Mouse (Mus musculus) limb, embryonic 11.5 days (tissue): Measurements from ENCODE around the gene Higd1c. TPM values are rescaled to one million over a fixed set of nuclear protein-coding genes. Genes with fewer than 3 reads are reported as not detected.
A peak's percentile ranks its signal among the peaks of the same experiment; 100 is the strongest.

Experiments
- ATAC-seq: fragments of 200-750 bp; cut with Nextera tagmentation; 2 replicates; pipeline ENCODE4 v1.8.0; 2017; ENCODE audit warnings: low read depth; ENCODE audit not compliant: insufficient number of reproducible peaks, low FRiP score, low TSS enrichment
- DNase-seq: peaks from one replicate; pipeline ENCODE4 v3.0.0-alpha.2; 2015; ENCODE audit warnings: low spot score
- H3K27ac ChIP-seq: fragments of 300-500 bp; sonication (generic); replicated peaks from 2 replicates; pipeline ENCODE4 v1.5.1; 2014; ENCODE audit warnings: low read depth, mild to moderate bottlenecking, low read length
- H3K27me3 ChIP-seq: fragments of 300-500 bp; sonication (generic); 2 replicates; pipeline ENCODE4 v1.6.1; 2014; ENCODE audit warnings: mild to moderate bottlenecking, low read length, mixed read lengths; ENCODE audit not compliant: control insufficient read depth, insufficient read depth
- H3K36me3 ChIP-seq: fragments of 300-500 bp; sonication (generic); 2 replicates; pipeline ENCODE4 v1.6.1; 2014; ENCODE audit warnings: mild to moderate bottlenecking, low read length, moderate library complexity, mixed read lengths; ENCODE audit not compliant: control insufficient read depth, insufficient read depth
- H3K4me1 ChIP-seq: fragments of 300-500 bp; sonication (generic); 2 replicates; pipeline ENCODE4 v1.6.1; 2014; ENCODE audit warnings: low read length, mixed read lengths; ENCODE audit not compliant: control insufficient read depth, insufficient read depth
- H3K4me2 ChIP-seq: fragments of 300-500 bp; sonication (generic); 2 replicates; pipeline ENCODE4 v1.6.1; 2014; ENCODE audit warnings: low read depth, mild to moderate bottlenecking, moderate library complexity; ENCODE audit not compliant: severe bottlenecking
- H3K4me3 ChIP-seq: fragments of 300-500 bp; sonication (generic); 2 replicates; pipeline ENCODE4 v1.5.1; 2014; ENCODE audit warnings: low read depth, low read length
- H3K9ac ChIP-seq: fragments of 300-500 bp; sonication (generic); 2 replicates; pipeline ENCODE4 v1.6.1; 2014; ENCODE audit warnings: mild to moderate bottlenecking, low read length
- H3K9me3 ChIP-seq: fragments of 300-500 bp; sonication (generic); 2 replicates; pipeline ENCODE4 v1.6.1; 2016; ENCODE audit warnings: low read length; ENCODE audit not compliant: control insufficient read depth
- WGBS: fragments of 180-500 bp; shearing (Covaris S2); extraction: QIAGEN DNeasy Blood & Tissue Kit; methylation state at CpG from one replicate; pipeline ENCODE4 v1.1.7; 2014; 5-methylcytosine and 5-hydroxymethylcytosine counted together
- polyA plus RNA-seq: library from polyadenylated mRNA; unstranded; fragments of >200 nt; fragmentation: Nextera tagmentation; extraction: Ambion mirVana; gene quantifications from 2 replicates; pipeline ENCODE4 v1.2.1, GENCODE M21; 2014

The Higd1c gene
- polyA plus RNA-seq, 1 experiment from 2014 or later: not detected

DNA sequence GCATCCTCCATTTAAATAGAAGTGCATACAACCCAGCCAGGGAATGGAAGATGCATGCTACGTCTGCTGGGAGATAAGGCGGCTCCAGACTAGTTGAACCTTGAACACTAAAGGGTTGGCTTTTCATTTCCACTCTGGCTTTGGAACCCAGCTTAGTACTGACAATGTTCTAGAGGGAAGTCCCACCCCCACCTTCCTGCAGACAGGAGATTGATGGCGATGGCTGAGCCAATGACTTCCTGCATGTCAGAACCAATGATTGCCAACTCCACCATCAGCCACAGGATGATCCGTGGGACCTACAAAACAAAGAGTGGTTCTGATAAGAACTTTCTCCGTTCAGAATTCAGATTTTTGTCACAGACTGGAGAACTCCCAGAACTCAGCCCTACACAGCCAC lies 41.7 kb downstream of the Higd1c start:
- 85% methylated on average over 5 of the region's 5 CpGs for WGBS
- H3K9me3 ChIP-seq: no peaks in the 10 kb centered on the region
- no peak overlapping the region for H3K4me2 ChIP-seq
- peaks cover 12% of the 10 kb centered on the region; the same call in 1 of the 2 replicates for H3K36me3 ChIP-seq
- no peak for ATAC-seq
- H3K27me3 ChIP-seq: no peaks in the 10 kb centered on the region
- H3K27ac ChIP-seq: no peak overlapping the region
- no peak overlapping the region for H3K4me3 ChIP-seq
- H3K4me1 ChIP-seq: no peaks in the 10 kb centered on the region
- no peak overlapping the region for H3K9ac ChIP-seq
- DNase-seq: no peak

DNA sequence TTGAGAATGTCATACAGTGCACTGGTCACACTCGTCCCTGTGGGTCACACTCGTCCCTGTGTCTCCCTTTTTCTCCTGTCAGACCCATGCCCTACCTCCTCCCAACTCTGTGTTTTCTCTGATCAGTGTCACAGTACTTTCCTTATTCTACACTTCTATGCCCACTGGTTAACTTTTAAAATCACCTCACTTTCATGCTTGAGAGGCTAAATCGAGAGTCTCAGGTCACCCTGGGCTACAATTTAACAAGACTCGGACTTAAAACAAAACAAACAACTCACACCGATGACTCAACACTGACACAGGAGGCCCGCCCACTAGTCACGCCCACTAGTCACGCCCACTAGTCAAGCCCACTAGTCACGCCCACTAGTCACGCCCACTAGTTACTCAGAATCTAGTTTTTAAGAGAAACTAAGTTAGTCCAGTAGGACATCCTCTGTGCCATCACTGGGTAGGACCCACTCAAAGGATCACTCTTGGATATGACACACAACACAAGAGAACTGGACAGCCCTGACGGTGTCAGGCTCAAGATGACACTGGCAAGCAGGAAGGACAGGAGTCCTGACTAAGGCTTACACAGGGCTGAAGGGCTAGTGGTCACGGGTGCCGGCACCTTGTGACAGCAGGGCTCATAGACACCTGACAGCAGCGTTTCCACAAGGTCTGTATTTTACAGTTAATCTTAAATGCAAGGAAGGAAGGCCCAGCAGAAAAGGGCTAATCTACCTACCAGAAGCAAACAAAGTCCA lies 46.8 kb downstream of the Higd1c start:
- Histone ChIP-seq H3K4me1 (no peaks in the 10 kb centered on the region), H3K27me3 (no peaks in the 10 kb centered on the region), H3K27ac (no peak overlapping the region), H3K4me2 (no peak overlapping the region), H3K36me3 (peaks cover 5% of the 10 kb centered on the region; the same call in 1 of the 2 replicates), H3K9ac (no peak overlapping the region), H3K4me3 (no peak overlapping the region), H3K9me3 (no peaks in the 10 kb centered on the region)
- DNase-seq: peak; percentile 31
- ATAC-seq: no peak
- 57% methylated on average over 14 of the region's 14 CpGs for WGBS

DNA sequence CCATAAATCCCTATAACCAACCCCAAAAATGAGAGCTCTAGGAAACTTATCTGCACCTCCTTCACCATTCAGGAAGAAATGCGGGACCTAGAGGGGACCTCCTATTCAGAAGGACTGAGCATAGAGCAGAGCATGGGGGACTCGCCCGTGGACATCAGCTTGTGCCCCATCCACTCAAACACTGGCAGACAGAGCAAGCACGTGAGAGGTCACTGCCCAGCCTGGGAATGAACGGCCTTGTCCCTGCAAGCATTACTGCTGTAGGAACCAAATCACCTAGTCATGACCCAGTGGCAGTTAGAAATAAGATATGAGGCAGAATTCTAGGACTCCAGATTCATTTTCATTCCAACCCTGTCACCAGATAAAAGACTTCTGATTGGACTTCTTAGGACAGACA lies 47.4 kb downstream of the Higd1c start:
- Histone ChIP-seq H3K4me3 (no peak overlapping the region), H3K36me3 (peaks cover 5% of the 10 kb centered on the region; the same call in 1 of the 2 replicates), H3K27ac (no peak overlapping the region), H3K4me1 (no peaks in the 10 kb centered on the region), H3K9me3 (no peaks in the 10 kb centered on the region), H3K27me3 (no peaks in the 10 kb centered on the region), H3K4me2 (no peak overlapping the region), H3K9ac (no peak overlapping the region)
- 84% methylated on average over 5 of the region's 5 CpGs for WGBS
- no peak for ATAC-seq
- no peak for DNase-seq

DNA sequence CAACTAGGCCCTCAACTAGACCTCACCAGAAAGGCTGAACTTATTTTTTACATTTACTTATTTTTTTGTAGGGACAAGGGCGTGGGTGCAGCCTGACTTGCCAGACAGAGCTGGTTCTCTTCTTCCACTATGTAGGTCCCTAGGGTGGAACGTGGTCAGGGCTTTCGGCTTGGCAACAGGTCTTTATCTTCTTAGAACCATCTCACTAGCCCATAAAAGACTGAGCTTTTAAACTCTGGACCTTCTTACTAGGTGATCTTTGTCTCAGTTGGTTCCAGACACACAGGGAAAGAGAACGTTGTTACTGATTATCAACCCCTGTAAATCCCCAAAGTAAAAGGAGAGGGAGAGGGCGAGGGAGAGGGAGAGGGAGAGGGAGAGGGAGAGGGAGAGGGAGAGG lies 49.0 kb downstream of the Higd1c start:
- Histone ChIP-seq H3K27ac (no peak overlapping the region), H3K27me3 (no peaks in the 10 kb centered on the region), H3K4me2 (no peak overlapping the region), H3K4me3 (no peak overlapping the region), H3K9me3 (no peaks in the 10 kb centered on the region), H3K4me1 (no peaks in the 10 kb centered on the region), H3K9ac (no peak overlapping the region), H3K36me3 (no peaks in the 10 kb centered on the region)
- DNase-seq (no peak), ATAC-seq (no peak)
- WGBS: 78% methylated on average over 4 of the region's 5 CpGs

DNA sequence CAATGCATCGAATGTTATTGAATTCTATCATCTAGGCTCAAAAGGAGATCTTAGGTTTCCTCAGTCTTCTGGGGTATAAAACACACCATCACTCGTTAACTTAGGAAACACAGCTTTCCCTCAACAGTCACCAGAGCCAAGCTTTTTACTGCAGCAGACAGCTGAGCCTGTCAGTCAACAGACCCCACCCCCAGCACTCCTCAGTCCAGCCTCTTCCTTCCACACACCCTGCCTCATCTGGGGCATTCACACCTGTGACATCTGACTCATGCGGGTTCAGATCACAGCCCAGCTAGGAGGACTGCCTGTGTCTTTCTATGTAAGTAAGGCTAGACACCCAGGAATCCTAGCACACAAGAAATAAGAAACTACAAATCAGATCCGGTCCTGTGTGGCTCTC lies 49.7 kb downstream of the Higd1c start:
- Histone ChIP-seq H3K36me3 (no peaks in the 10 kb centered on the region), H3K9ac (no peak overlapping the region), H3K4me3 (no peak overlapping the region), H3K4me2 (no peak overlapping the region), H3K4me1 (no peaks in the 10 kb centered on the region), H3K9me3 (no peaks in the 10 kb centered on the region), H3K27ac (no peak overlapping the region), H3K27me3 (no peaks in the 10 kb centered on the region)
- 54% methylated on average over 4 of the region's 4 CpGs for WGBS
- DNase-seq (no peak), ATAC-seq (no peak)

DNA sequence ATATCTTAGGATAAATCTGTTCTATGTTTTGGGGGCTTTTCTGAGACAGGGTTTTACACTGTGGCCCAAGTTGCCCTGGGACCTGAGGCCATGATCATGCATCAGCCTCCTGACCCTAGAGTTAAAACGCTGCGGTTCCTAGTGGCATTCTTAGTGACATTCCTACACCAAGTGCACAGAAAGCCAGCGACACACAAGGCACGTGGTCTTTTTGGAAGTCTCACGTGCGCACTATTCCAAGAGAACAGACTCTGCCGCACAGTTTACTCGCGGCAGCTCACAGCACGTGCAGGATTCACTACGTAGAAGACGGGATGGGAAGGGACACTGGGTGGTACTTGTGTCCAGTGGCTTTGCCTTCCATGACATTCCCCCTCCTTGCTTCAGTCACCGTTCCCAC lies 50.6 kb downstream of the Higd1c start:
- H3K27me3 ChIP-seq: no peaks in the 10 kb centered on the region
- peaks cover 4% of the 10 kb centered on the region; the same call in 1 of the 2 replicates for H3K4me1 ChIP-seq
- whole genome bisulfite sequencing: 92% methylated on average over 13 of the region's 13 CpGs
- ATAC-seq: no peak
- no peak overlapping the region for H3K9ac ChIP-seq
- H3K9me3 ChIP-seq: no peaks in the 10 kb centered on the region
- H3K36me3 ChIP-seq: no peaks in the 10 kb centered on the region
- H3K4me2 ChIP-seq: no peak overlapping the region
- H3K27ac ChIP-seq: no peak overlapping the region
- no peak for DNase-seq
- H3K4me3 ChIP-seq: no peak overlapping the region

DNA sequence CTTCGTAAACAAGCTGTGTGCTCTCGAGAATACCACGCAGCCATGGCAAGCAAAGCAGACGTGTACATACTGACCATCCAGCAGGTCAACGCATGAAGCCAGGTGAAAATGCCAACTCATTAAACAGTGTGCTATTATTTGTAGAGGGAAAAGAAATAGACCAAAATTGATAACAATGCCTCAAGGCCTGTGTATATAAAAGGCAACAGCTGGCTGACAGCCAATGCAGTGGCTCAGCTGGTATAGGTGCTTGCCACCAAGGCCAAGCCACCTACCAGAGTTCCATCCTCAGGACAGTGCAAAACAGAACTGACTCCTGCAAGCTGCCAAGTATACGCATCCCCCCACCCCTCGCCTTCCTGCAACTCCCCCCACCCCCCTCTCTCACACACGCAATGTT lies 51.3 kb downstream of the Higd1c start:
- Histone ChIP-seq H3K4me1 (peaks cover 4% of the 10 kb centered on the region; the same call in 1 of the 2 replicates), H3K27me3 (no peaks in the 10 kb centered on the region), H3K27ac (no peak overlapping the region), H3K9ac (no peak overlapping the region), H3K36me3 (no peaks in the 10 kb centered on the region), H3K4me2 (no peak overlapping the region), H3K4me3 (no peak overlapping the region), H3K9me3 (no peaks in the 10 kb centered on the region)
- WGBS: 92% methylated on average over 8 of the region's 8 CpGs
- DNase-seq (no peak), ATAC-seq (no peak)

DNA sequence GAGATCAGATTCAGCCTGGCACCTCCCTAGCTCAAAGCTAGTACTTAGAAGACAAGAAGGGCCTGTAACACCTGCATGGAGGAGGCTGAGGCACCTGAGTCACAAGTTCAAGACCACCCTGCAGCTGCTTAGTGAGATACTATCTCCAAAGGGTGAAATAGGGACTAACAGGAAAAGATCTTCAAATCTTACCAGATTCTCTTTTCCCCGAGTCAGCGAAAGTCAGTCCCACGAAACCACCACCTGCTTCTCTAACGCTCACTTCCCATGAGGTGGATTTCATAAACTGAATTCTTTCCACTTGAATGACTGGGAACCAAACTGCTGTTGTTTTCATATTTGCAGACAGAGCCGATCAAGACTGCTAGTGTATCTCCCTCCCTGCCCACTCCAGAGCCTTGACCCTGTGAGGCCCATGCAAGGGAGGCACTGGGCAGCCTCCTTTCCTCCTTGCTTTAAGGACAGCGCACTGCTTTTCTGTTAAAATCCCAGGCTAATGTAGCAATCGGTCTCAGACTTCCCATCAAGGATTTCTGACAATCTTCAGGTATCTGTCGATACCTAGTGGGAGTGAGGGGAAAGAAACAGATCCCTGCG lies 53.6 kb downstream of the Higd1c start:
- H3K4me2 ChIP-seq: no peak overlapping the region
- no peak for DNase-seq
- no peak overlapping the region for H3K27ac ChIP-seq
- 91% methylated on average over 9 of the region's 9 CpGs for WGBS
- H3K36me3 ChIP-seq: no peaks in the 10 kb centered on the region
- H3K27me3 ChIP-seq: no peaks in the 10 kb centered on the region
- H3K4me1 ChIP-seq: peaks cover 11% of the 10 kb centered on the region
- ATAC-seq: no peak
- no peak overlapping the region for H3K4me3 ChIP-seq
- H3K9me3 ChIP-seq: no peaks in the 10 kb centered on the region
- H3K9ac ChIP-seq: no peak overlapping the region
